Mouse (Mus musculus): Measurements from ENCODE around the gene Nr5a2.

The Nr5a2 gene

DNA sequence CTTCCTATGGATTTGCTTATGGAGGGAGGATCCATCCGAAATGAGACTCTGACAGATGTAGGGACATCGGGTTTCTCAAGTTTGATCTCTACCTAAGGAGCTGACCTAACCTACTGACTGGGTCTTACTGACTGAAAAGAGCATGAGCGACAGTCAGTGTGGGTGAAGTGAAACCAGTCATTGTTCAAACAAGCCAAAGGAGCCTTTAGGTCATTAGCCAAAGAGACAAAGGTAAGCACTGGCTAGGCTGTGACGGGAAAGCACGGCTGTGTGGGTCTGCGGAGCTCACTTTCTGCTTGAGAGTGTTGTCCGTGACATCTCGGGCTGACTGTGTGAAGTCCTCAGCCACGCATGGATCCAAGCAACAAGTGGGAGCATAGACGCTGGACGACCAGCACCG is 50.1 kb downstream of the Nr5a2 start:
- DNase-seq (ENCODE audit: low read depth, low spot score): no peak

DNA sequence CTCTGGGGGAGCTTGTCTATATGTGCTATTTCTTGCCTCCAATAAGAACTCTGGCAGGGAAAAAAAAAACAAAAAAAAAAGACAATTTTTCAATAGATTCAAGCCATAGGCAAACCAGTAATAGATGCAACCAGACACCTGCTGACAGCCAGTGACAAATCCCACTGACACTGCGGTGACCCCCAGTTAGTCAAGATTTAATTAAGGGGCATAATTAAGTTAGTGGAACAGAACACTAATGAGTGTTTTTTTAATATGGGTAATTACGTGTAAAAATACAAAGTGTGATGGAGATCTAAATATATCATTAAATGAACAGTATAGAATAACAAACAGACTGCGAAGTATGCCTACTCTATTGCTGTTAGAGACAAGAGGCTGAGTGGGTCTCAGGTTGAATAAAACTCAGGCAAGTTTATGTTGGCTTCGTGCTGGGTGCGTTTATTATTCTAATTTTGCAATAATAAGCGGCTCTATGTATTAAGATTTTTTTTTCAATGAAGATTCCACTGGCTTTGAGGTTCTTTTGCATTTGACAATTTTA is 50.7 kb downstream of the Nr5a2 start:
- DNase-seq (ENCODE audit: low read depth, low spot score): no peak

DNA sequence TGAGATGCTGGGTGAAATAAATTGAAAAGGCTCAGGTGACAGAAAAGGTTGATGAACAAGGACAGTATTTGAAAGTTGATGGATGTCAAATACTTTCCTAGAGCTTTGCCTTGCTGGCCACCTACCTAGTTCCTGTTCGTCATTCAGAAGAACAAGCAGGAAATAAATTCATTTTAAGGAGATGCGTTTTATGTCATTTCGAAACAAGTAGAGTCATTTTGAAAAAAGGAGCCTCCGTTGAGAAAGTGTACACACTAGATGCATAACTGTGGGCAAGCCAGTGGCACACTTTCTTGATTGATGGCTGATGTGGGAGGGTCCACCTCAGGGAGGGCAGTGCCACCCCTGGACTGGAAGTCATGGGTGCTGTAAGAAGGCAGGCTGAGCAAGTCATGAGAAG is 62.1 kb downstream of the Nr5a2 start:
- DNase-seq (ENCODE audit: low read depth, low spot score): no peak

DNA sequence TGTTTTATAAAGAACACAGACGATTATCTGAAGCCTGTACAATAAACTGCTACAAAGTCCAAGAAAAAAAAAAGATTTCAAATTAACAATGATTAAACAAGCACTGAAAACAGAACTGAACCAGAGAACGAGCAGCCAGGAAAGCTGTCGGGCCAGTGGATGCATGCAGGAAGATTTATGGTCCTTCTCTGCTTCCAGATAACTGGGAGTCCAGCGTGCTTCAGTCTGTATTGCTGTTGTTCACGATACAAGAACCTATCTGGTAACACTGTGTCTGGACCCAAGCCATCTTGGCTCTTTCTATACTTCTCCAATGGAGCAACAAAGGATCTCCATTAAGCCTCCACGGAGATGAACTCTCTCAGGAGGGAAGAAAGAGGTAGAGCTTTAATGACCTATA is 63.9 kb downstream of the Nr5a2 start:
- no peak for DNase-seq (ENCODE audit: low read depth, low spot score)

DNA sequence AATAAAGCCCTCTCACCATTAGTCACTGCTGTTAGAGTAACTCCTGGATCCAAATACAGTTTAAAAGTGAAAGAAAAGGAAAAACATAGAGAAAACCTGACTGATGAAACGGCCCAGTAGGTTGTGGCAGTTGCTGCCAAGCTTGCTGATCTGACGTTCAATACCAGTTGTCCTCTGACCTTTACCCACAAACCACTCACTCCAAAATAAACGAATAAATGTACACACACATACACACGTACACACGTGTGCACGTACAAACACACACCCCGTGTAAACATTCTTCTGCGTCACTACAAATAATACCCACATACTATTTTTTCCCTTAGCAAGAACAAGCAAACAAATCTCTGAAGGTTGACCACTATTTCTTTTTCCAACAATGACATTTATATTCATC is 64.4 kb downstream of the Nr5a2 start:
- no peak for DNase-seq (ENCODE audit: low read depth, low spot score)

DNA sequence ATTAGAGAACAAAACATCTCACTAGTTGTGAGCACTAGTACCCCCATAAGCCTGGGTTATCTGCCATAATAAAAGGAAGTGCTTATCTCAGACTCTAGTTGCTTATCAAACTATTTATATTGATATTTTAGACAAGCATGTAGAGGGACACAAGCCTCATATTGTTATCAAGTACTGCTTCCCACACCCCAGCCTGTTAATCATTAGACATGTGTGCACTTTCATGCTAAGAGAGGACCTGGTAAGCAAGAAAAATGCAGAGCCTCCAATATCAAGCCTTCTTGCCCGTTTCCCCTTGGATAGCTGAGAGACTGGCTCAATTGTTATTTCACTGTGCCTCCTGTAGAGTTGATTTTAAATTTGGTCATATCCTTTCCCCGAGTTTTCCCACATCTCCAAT is 65.5 kb downstream of the Nr5a2 start:
- DNase-seq (ENCODE audit: low read depth, low spot score): no peak

DNA sequence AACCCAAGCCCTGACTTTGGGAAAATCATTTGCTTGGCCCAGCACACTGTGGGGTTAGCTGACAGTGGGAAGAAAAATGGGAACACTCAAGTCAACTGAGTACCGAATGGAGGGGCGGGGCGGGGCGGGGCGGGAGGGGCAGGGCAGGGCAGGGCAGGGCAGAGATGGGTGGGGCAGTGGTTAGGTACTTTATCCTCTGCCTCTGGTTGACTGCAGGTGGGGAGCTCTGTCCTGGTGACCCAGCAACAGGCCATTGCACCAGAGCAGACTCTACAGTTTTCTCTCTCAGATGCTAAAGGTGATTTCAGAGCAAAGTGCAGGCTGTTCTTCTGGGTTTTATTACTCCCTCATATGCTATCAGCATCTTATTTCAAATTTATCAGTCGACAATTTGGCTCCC is 67.1 kb downstream of the Nr5a2 start:
- DNase-seq (ENCODE audit: low read depth, low spot score): no peak

DNA sequence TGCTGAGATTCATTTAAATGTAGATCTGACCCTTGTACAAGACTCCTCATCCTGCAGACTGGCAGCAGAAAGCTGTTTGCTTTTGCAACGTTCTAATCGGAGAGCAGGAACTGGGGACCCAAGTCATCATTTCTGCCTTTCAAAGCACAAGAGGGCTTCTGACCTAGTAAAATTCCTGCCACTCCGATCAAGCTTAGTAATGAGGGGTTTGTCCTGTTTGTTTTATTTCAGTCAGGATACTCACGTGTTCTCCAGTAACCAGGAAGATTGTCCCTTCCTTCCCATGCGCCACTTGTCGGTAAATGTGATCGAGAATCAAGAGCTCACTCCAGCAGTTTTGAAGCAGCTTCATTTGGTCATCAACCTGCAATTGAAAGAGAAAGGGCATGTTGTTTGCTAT is 69.8 kb downstream of the Nr5a2 start:
- DNase-seq (ENCODE audit: low read depth, low spot score): no peak

DNA sequence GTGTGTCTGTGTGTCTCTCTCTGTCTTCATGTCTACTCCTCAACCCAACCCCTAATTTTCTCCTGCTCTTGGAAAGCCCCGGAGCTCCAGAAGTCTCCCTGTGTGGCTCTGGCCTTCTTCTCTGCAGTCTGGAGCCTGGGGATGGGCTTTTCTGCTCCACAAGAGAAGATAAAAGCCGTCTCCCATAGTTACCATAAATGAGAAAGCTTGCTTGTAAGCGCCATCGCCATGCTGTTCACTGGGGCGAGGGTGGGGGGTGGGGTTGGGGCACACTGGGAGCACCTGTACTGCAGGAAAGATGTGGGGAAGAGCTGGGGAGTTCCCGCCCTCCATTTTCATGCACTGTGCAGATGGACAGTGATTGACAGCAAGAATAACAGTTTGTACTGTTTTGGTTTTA is 71.5 kb downstream of the Nr5a2 start:
- no peak for DNase-seq (ENCODE audit: low read depth, low spot score)

DNA sequence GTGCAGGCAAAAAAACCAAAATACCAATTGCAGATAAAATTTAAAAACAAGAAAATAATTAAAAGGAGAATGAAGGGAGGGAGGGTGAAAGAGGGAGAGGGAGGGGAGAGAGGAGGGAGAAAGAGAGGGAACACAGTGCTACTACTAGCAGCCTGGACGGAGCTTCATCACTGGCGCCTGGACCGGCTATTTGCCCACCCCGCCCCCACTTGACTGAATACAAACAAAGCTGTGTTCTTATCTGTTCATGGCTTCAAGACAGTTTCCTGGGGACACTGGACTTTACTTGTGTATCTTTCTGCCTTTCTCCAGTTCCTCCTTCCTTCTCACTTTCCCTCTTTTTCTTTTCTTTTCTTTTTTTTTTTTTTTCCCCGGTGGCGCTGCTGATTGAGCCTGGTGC is 73.6 kb downstream of the Nr5a2 start:
- DNase-seq (ENCODE audit: low read depth, low spot score): no peak

DNA sequence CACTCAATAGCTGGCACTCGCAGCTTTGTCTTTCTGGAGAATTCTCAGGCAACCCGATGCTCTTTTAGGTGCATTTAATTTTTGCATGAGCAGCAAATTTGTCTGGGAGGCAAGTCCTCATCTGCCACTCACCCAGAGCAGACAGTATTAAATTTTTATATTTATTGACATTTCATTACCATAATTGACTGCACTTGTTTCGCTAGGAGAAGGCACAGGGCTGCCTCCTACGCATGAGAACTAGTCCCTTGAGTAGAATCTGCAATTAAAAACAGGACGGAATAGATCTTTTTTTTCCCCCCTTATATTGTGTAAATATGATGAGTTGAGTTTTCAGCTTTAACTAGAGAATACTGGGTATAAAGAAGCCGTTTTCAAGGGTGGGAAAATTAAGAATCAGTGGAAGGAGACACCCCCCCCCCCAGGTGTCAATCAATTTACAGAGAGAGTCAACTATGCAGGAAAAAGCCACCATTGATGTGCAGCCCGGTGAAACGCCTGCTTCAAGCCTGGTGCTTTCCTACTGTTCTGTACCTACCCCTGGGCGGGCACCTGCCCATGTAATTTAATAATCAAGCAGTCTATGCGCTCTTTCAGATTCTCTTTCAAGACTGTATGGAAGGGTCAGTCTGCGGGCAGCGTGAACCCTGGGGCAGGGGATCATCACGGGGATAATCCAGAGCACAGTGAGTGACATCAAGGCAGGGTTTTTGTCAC is 76.6 kb downstream of the Nr5a2 start:
- DNase-seq (ENCODE audit: low read depth, low spot score): no peak

DNA sequence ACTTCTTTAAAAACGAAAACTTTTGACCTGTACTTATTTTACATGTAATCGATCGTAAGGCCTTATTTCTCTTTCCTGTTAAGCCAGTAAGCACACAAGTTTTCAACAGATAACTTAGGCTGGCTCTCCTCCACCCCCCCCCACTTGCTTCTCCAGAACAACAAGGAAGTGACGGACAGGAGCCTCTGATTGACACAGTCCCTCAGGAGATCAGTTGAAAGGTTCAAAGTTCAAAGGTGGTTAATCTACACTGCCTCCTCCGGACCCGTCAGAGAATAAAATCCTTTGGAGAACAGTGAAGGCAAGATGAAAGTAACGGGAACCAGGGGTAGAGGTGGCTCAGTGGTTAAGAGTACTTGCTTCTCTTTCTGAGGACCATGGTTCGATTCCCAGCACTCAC is 80.0 kb downstream of the Nr5a2 start:
- DNase-seq (ENCODE audit: low read depth, low spot score): no peak

DNA sequence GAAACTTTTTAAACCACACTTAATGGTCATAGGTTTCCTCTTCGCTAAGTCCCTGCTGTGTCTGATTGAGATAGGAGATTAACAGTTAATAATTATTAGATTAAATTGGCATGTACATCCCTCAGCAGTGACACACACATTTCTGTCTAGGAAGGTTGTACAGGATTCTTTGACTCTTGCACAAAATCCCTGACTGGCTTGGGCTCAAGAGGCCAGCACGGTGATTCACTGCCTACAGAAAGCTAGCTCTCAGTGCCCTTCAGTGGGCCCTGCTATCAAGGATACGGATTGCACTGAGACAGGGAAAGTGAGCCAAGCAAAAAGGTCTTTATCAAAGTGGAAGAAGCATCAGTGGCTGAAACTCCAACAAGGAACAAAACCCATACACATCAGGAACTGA is 85.2 kb downstream of the Nr5a2 start:
- DNase-seq (ENCODE audit: low read depth, low spot score): no peak

DNA sequence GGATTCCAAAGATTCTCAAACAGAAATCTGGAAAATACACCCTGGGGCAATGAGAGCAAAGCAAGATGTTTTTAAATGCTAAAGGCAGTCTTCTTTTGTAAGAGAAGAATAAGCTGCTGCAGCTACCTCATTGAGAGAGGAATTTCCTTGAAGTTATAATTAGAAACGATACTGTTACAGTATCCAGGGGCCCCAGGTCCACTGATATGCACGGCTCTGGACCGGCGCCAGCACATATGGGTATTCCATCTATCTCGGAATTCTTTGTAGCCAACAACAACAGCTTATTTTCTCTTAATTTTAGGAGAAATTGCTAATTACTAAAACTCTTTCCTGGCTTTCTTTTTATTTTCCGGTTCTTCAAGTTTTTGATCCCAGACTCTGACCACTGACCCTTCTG is 91.3 kb downstream of the Nr5a2 start:
- DNase-seq (ENCODE audit: low read depth, low spot score): peak; percentile 2

DNA sequence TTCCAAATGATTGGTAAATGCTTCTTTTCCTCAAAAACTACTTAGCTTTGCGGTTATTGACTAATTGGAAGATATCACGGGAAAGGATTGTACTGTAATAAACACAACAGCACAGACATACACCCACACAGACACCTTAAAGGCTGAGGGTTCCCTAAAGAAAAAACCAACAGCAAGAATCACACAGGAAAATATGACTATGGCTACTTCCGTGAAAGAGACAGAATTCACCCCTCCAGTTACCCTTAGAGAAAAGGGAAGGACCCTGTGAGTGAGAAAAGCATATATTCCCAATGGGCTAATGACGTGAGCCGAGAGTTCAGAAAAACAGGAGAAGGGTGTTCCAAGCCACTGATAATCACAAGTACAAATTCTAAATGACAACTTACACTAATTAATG is 92.0 kb downstream of the Nr5a2 start:
- DNase-seq (ENCODE audit: low read depth, low spot score): no peak

DNA sequence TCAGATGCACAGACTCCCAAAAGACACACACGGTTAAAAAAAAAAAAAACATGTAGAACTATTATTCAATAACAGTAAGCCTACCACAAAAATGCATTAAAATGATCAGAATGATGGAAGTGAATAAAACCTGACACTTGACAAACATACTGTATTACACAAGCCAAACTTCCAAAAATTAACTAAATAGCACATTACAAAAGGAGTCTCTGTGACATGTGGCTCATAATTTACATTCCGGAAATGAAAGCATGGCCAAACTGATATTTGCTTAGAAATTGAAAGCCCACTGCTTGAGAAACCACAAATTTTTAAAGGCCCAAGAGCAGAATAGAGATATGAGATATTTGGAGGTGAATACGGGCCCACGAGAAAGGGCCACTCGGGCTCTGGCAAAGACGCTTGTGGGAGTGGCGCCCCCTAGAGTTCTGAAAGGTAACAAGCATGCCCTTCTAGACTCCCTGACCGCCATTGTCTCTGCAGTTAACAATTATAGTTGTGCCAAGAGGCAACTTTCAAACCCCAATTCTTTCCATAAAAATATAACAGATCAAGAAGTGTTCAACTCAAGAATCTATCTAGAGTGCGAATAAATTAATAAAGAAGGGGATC is 93.7 kb downstream of the Nr5a2 start:
- DNase-seq (ENCODE audit: low read depth, low spot score): no peak

DNA sequence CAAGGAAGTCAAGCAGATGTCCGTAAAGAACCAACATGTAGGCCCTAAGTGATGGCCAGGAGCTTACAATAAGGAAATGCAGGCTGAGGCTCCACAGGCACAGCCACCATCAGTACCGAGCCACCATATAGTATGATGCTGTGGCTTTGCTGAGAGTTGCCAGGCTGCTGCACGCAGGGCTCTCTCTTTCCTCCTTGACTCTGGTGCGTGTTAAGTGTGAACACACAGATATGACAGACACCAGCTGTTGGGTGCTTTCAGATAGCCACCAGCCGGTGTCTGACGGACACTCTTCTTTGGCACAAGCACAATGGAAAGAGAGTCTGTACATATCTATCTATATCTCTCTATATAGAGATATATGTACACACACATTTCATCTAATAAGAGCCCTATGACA is 97.0 kb downstream of the Nr5a2 start:
- no peak for DNase-seq (ENCODE audit: low read depth, low spot score)

DNA sequence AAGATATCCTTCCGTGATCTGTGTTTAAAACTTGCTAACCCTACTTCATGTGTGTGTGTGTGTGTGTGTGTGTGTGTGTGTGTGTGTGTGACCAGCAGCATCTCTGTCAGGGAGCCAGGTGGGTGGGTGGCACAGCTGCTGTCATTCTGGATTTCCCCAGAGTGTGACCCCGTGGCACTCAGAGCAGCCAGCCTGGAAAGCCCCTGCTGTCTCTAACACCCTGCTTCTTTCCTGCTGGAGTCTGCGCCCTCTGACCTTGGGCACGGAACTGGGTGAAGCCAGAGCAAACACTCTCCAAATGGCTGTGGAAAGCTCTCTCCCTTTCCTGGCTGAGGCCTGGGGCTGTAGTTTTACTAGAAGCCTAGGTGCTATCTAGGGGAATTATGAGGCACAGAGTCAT is 100.8 kb downstream of the Nr5a2 start:
- no peak for DNase-seq (ENCODE audit: low read depth, low spot score)

DNA sequence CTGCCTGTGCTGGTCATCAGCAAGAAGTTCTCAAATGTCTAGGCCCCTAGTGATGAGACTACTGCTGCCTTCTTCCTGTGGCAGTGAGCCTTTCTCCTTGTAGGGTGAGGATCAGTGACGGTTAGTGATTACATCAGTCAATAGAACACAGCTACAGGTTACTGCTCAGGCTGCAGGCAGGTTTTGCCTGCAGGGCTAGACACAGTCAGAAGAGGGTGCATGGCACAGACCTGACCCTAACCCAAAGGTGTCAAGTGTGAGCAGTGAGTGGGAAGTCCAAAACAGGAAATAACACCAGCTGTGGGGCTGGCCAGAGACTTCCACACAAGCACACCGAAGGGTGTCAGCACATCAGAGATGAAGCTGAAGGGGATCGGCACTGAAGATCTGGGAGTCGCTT is 101.5 kb downstream of the Nr5a2 start:
- DNase-seq (ENCODE audit: low read depth, low spot score): no peak

DNA sequence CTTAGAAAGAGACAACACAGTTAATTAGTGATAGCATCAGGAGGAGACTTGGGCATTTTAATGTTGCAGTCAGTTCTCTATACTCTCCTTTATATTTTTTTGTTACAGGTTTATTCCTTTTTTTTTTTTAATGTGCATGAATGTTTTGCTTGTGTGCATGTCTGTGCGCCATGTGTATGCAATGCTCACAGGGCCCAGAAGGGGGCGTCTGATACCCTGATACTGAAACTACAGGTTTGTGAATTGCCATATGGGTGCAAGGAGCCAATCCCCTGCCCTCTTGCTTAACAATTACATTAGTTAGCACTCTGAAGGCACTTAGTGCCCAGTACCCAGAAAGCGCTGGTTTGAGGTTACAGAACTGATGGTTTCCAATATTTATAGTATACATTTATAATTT is 104.1 kb downstream of the Nr5a2 start:
- DNase-seq (ENCODE audit: low read depth, low spot score): no peak

DNA sequence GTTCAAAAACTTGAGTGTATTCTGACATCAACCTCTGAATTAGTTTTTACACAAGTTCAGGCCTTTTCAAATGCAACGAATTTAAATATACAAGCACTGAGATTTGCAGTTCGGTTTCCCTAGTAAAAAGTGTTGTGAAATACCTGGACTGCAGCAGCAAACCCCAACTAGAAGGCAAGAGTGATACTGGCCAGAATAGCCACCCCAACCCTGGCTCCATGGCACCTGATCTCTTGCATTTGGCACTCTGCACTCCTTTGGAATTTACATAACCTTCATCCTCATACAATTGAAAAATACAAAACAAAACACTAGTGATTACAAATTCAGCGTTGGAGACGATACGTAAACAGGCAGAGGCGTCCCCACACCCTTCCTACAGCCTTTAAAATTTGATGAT is 111.5 kb downstream of the Nr5a2 start:
- DNase-seq (ENCODE audit: low read depth, low spot score): no peak

DNA sequence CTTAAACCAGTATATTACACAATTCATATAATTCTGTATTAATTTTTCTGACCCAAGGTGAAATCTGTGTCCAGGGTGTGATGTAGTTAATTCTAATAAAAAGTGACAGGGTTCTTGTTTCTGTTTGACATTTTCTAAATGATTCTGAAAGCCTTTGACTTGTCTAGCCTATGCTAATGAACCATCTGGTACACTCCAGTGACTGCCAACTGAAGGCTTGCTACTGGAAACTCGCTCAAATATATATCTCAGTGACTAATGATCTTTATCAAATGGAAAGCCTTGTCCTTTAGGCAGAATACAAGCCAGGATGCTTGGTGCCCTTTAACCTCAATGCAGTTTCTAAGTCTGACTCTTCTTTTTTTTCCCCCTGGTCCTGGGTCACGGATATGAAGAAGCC is 114.2 kb downstream of the Nr5a2 start:
- DNase-seq (ENCODE audit: low read depth, low spot score): no peak

DNA sequence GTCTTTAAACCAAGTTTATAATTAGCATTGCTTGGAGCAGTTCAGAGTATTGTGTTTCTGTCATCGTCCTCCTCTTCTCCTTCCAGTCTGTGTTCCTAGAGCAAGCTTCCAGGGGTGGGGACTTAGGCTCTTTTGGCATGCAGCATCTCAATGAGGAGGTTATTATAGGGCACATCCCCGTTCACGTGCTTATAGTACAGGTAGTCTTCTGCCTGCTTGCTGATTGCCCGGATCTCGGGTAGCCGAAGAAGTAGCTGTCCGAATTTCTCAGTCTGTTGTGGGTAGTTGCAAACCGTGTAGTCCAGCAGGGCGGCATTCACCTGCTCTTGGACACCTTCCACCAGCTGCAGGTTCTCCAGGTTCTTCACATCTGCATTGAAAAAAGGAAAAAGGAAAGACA is 114.9 kb downstream of the Nr5a2 start:
- DNase-seq (ENCODE audit: low read depth, low spot score): no peak

DNA sequence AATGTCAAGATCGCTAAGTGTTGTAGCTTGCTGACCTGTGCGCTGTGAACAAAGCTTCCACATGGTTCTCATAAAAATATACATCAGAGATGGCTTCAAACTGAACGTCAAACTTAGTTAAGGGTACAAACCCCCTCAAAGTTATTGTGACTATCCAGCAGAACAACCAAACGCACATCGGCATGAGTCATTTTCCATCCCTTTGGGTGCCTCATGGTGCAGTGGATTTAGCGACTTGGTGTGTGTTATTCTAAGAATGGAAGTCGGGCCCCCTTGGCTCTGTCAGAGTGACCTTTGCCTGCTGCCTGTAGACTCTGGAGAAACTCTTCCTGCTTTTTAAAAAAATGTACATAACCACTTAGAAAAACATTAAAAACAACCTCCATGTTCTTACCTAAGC is 119.7 kb downstream of the Nr5a2 start:
- no peak for DNase-seq (ENCODE audit: low read depth, low spot score)
